Mouse (Mus musculus) kidney, postnatal 36 days (tissue): ENCODE data around the gene Runx1.
A peak's percentile ranks its signal among the peaks of the same experiment; 100 is the strongest.

Source experiments
- DNase-seq, 2 experiments: peaks; one replicate each; pipeline ENCODE4 v3.0.0; 2021 to 2022; ENCODE audit warnings: mixed read lengths in 2 of 2

Gene Runx1

DNA sequence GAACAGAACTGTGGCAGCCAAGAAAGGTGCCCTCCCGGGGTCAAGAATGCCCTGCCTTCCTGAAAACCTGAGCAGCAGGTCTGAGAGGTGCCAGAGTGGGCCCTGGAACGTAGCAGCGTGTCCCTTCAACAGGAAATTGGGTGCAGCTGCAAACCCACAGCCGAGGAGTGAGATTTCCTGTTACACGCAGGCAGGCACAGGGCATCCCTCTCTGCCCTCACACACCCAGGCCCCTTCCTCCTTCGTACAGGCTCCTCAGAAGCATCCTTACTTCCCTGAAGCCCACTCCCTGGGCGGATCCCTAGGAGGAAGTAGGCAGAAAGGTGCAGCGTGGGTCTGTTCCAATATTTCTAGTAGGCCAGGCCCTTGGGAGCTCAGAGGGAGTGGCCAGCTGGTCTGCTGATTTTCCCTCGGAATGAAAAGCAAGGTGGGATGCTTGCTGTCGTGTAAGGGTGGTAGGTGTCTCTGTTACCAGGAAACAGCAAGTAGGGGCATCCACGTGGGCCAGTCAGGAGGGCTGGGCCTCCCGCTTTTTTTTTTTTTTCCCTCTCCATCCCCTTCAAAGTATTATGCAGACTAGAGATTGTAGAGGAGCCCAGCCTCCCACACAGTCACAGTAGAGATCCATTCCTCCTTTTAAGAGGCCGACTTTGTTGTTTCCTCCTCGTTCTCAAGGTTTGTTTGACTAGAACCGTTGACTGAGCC is 181.1 kb downstream of the Runx1 start:
- DNase-seq = no peak

DNA sequence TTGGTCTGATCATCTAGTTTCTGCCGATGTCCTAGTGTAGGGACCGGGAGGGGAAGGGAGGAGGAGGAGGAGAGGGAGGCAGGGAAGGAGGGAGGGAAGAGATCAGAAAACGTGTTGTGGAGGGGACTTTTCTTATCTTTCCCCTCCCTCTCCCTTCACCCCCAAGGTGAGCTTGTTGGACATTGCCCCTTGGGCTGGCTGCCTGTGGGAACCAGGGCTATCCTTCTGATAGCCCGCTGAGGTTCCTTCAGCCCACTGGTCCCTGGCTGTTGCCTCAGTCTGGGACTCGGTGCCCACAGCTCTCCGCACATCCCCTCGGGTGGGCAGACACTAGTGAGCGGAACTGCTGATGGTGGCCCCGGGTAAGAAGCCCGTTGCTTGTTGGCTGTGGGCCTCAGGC is 181.6 kb downstream of the Runx1 start:
- no peak for DNase-seq

DNA sequence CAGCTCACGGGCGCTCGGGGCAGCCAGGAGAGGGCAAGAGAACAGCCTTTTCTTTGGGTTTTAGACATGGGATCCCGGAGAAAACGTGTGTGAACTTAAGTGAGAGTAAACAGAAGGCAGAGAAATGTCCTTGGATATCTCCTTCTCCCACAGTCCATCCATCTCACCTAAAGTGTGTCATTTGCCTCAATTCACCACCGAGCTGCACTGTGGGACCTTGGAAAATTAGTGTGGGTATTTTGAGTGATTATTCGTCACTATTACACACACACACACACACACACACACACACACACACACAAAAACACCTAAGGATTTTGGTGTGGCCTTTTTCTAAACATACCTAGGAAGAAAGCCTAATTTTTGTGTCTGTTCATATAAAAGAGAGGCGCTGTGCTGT is 183.7 kb downstream of the Runx1 start:
- no peak for DNase-seq

DNA sequence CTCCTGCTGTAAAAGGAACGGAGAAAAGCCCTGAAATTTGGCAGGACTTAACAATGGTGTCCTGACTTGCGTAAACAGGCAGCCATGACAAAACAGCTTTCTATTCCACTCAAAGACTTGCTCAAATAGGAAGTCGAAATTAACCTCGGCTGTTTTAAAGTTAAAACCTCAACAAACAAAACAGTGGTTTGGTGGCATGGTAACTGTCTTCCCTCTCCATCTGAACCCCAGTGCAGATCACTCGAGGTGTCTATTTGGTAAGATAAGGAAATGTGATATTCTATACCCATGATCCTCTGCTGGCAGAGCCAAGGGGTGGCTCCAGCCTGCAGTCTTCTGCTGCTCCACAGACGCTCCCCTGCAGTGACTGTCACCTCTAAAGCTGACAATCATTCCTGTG is 184.9 kb downstream of the Runx1 start:
- DNase-seq = no peak

DNA sequence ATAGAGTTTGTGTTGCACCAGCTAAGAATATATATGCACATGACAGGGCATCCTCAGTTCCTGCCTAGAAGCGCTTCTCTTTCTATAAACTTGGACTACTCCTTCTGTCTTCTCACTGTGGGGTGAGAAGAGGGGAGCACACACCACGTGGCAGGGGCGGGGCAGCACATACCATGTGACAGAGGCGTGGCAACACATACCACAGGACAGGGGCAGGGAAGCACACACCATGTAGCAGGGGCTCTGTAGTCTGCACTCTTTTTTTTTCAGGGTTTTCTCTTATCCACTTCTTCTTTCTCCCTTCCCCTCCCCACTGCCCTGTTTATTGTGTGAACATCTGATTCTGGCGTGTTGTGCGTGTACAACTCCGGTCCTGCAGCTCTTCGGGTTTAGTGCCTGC is 186.9 kb downstream of the Runx1 start:
- DNase-seq = no peak

DNA sequence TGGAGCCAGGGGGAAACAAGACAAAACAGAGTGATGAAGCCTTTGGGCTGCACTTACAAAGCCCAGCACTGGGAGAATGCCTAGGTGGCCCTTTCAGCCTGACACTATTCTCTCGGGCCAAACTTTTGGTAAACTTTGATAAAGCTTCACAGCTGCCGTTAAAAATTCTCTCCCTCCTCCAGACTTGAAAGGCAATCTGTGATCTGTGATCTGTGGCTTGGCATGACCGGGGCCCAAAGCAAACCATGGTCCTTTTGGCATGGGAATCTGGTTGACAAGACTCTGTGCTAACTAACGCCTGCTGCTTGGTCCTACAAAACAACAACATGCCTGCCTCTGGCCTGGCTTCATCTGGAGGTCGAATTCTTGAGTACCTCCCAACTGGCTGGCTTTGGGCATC is 188.9 kb downstream of the Runx1 start:
- no peak for DNase-seq

DNA sequence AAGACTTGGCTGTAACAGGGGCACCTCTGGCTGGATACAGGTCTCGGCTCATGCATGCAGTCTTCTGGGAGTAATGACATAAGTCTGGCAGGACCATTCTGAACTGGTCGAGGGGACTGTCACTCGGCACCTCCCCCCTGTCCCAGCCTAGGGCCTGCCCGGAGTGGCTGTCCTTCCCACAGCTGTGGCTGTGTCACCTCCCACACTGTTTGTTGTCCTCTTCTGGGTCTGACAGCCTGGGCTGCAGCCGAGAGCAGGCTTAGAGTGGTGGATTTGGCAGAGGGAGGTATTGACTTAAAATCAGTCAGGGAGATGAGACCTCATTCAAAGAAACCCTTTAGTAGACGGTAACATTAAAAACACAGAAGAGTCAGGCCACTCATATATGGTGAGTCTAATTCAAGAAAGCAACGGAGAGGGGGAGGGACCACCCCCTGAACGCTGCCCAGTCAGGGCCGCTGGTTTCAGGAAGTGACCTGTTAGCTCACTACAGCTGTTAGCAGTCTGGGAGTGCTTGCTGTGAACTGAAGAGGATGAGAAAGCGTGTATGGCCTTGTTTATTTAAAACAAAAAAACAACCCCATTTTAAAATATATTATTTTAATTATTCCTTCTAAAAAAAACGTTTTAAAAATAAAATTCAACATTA is 193.7 kb downstream of the Runx1 start:
- DNase-seq = no peak

DNA sequence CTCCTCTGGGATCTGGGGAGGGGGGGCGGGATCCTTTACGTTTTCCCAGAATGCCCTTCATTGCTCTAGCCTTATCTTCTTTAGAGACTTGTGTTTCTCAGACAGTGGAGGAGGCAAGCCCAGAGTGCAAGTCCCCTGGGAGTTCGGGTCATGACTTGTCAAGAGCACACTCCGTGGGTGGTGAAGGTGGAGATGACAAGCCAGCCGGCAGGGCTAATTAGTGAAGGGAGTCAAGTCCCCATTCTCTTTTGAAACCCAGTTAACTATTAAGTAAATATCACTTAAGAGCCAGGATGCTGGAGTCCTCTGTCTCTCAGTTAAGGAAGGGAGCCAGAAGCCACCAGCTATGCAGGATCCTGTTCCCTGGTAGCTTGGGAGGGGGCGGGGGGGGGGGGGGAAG is 194.3 kb downstream of the Runx1 start:
- DNase-seq = peak in 1 of 2 experiments; percentile 33

DNA sequence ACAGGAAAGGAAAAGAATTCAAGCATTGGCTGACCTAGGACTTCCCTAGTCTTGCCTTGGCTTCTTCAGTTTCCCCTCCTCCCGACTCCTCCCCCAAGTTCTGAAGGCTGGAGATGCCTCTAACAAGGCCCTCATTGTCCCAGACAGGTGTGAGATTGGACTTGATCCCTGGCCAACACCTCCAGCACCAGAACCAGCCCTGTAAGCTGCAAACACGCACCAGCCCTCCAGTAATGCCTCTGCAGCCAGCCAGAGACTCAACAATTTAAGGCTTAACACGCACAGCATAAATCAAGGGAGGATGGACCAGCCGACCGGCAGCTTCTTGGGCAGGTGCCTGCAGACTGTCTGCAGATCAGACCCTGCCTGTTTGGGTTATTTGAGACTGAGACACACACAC is 195.0 kb downstream of the Runx1 start:
- no peak for DNase-seq

DNA sequence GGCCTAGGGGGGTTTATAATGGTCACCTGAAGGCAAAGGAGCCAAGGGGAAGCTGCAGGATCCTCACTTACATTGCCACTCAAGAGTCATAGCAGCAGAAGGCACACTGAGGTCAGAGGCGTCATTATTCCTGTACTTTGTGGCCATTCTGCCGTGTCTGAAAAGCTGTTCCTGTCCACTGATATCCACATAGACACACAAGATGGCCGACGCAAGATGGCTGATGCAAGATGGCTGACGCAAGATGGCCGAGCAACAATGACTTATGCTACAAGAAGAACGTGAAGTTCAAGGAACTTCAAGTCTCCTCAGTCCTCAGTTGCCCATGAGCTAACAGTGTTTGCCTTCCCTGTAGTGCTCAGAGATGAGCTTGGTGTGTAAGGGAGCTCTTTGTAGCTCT is 196.1 kb downstream of the Runx1 start:
- DNase-seq = no peak

DNA sequence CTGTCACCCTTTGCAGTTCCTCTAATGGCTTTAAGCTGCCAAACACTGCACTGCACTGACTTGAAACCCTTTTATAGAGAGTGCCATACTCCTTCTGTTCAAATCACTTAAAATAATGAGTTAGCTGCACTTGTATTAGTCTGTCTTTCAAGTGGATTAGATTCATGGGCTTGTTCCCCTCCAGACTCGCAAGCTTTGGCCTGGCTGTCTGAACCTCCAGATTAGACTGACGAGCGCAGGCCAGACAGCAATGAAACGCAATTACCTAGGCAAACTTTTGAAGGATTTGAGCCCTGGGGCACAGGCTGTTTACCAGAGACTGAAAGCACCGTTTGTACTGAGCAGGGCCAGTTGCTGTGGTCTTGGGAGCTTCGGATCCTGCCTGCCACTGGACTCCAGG is 198.7 kb downstream of the Runx1 start:
- no peak for DNase-seq

DNA sequence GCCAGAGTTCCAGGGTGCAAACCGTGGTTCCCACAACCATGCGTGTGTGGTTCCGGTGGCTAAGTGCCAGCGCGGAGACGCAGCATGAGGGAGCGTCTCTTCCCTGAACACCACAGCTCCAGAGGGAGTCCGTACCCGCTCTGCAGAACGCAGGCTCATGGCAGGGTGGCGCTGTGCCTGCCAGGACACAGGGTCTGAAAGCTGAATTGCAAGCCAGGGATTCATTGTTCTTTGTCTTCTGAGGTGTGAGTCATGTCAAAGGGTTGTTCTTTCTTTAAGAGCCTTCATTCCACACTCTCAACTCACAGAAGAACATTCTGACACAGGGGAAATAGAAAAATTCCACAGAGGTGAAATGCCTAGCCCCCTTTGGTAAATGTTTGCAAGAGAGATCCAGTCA is 202.0 kb downstream of the Runx1 start:
- no peak for DNase-seq

DNA sequence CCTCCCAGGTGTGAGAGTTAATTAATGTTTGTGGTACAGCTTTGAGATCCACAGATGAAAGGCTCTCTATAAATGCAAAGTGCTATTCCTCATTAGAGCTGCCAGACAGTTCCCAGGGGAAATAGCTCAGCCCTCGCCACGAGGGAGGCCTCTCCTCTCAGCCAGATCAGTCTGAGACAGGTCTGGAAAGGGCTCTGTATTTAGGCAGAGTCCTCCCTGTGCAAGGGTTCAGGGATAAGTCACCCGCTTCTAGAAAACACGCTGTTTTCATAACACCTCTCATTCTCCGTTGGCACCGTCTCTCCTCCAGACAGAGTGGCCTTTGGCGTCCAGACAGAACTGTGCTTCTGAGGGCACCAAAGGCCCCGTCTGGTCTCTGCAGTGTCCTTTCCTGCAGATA is 204.1 kb downstream of the Runx1 start:
- no peak for DNase-seq

DNA sequence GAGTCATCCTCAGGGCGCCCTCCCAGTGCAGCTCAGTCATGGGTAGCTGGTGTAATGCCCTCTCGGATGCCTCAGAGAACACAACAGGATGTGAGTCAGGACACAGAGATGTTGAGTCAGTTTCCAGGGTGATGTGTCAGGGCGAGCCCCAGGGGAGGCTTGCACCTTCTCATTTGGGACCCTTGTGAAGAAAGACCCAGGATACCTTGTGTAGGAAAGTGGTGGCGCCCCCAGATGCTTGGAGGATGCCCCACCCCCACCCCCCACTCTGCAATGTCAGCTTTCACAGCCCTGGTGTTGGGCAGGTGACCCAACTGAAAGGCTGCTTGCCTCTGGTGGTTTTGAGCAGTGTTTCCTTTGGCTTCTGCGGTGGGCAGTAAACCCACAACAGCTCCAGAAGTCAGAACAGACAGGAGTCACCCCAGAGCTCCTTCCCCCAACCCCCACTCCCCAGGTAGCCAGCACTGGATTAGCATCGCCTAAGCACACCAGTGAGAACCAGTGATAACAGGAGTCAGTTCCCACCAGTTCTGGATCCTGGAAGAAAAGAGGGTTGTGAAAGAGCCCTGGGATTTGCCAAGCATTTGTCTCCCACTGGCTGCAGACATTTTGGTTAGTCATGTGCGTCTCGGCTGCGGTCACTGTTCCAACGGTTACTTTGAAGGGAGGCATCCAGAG is 205.0 kb downstream of the Runx1 start:
- DNase-seq = no peak

DNA sequence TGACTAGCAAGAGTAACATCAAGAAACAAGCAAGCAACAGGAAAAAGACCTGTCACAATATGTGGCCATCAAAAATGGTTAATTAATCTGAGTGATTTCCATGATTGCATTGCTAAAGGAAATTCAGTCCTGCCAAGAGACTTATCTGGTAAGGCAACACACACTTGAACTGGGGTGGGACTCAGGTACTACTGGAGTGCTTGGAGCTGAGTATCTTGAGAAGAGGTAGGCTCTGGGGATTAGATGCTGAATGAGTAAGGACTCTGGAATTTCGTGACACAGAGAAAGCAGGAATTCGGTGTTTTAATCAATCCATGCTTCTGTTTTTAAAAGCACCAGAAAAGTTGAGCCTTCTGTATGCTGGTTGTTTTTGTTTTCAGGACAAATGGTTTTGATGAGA is 209.1 kb downstream of the Runx1 start:
- DNase-seq = no peak

DNA sequence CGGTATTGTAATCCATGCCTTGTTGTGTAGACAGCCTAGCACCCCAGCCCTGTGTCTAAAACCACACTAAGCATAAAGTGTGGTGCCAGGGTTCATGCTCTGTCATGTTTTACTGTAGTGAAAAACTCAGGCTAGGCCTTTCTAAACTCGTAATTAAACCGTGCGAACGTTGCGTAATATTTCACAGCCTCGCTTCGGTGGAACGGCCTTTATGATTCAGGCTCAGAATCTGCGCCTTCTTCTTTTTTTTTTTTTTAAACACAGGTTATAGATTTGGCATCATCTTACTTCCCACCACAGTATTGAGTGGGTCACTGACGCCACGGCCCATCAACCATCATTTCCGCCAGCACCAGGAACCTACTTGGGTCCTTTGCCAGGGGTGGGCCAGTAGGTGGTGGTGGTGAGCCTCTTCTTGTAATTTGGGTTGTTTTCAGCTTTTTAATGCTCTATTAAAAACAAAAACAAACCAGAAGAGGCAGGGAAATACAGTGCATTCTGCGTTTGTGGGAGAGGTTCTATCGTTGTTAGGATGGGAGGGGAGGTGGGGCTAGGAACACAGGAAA is 210.6 kb downstream of the Runx1 start:
- peak in 1 of 2 experiments; percentile 10 for DNase-seq

DNA sequence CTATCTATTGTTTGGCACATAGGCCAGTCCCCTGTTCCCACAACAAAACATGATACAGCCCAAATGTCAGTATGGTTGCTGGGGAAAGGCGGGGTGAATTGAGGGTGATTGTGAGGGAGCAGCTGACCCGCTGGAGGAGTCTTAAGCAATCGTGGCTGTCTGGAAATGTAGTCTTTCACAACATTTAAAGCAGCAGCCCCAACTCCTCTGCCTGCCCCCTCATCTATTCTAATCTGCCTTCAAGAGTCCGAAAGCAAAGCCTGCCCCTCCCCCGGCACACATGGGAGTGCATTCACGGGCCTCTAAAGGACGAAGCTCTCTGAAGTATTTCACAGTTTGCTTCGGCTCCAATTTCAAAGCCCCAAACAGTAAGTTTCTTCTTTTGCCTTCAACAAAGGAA is 213.4 kb downstream of the Runx1 start:
- no peak for DNase-seq

DNA sequence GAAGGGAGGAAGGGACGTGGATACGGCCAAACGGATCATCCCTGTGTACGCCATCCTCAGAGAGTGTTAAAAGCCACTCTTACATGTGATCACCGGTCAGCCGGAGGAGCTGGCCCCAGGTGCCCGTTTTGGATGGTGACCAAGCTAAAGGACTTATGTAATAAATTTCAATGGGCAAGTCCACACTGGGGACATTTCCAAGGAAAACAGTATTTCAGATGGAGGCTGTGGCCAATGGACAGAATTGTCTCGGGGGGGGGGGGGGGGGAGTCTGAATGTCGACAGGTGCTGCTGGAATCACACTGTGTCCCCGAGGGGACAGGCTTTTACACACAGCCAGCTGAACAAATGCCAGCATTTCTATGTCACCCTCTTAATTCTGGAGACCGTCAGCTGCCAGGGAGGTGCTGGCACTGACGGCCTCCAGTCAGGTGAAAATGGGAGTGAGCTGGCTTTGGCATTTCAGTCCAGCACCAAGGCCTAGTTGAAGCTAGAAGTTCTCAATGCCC is 214.3 kb downstream of the Runx1 start:
- DNase-seq = peak; percentile 39 to 66

DNA sequence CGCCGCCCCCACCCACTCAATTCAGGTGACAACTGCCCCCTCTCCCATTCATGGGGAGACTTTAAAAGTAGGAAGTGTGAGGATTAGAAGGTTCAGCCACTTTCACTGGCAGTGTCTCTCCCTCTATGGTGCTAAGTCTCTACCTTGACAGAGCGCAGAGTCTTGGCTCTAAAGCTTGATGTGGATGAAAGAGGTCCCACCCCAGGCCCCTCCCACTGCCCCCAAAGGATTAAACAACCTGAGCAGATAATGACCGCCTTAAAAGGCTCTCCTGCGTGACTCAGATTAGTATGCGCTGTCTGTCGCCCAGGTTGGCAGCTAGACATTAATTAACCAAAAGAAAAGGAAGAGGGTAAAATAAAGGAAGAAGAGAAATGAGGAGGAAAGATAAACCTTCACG is 215.5 kb downstream of the Runx1 start:
- no peak for DNase-seq

DNA sequence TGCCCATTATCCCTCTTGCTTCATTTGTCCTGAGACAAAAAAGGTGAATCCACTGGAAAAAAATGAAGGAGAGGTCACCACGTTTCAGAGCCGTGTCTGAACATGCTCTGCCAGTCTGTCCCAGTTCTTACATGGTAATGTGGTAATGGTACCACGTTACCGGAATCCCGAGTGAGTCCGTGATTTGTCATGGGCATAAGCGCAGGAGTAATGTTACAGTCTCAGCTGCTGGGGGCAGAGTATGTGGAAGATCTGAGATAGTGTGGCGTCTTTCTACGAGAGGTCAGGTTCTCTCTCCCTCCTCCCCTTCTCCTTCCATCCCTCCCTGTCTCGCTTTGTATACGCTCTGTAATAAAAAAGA is 216.3 kb downstream of the Runx1 start:
- no peak for DNase-seq

DNA sequence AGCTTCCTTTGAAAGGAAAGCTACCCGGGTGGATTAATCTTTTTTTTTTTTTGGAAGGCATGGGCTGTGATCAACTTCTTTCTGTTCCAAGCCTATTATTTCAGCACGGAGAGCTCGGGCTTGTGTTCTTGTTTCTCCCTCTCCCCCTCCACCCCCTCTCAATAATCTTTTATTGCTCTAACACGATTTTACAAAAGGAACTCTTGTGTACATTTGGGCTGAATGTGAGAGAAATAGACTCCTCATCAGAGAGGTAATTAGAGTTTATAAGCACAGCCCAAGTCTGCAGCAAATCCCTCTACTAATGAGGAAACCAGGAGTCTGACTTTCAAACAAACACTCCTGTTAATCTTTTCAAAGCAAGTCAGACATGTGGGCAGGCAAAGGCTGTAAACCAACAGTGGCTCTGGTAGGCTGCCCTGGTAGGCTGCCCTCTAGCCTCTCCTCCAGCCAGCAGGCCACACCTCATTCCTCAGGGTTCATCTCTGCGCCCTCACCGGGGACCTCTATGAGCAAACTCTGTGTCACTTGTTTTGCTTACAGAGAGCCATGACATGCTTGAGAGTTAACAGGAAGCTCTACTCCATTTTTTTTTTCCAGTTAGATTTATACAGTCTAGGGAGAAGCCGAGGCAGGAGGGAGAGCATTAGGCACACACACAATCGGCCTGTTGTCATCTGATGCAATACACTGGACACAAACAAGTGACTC is 216.8 kb downstream of the Runx1 start:
- DNase-seq = peak; percentile 56 to 66

DNA sequence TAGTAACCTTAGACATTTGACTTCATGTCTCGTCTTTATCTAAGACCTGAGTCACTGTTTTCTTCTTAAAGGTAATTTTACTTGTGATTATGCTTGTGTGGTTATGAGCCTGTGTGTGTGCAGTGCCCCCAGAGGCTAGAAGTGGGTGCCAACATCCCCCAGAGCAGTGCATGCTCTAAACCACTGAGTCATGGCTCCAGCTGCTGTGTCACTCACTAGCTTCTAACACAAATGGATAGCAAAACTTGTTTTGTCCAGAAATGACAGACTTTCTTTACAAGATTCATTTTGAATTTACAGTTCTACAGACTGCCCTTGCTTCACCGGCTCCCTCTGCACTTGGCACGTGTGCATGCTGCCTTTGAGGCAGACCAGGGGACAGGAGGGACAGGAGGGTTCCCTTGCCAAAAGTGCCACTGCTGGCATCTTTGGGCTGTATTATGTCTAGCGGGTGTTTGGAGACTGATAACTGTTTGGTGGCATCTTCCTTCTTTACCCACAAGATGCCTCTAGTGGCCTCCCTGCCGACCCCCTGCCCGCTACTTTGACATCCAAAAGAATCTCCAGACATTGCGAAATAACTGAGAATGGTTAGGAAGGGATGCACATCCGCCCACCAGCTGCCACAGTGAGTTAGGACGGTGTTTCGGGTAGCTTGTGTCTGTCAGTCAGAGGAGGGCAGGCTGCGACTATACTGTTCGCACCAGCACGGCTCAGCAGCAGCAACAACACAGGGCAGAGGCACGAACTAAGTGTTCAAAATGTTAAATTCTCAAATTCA is 217.6 kb downstream of the Runx1 start:
- DNase-seq = no peak
